Mouse (Mus musculus) layer of hippocampus, adult 8-10 months (tissue): Measurements from ENCODE around the gene Fam129a. TPM values are rescaled to one million over a fixed set of nuclear protein-coding genes. Genes with fewer than 3 reads are reported as not detected.
"Not testable (repeated sequence)": the region's sequence is repeated elsewhere in the genome, so short reads cannot be mapped to it uniquely, and the experiment has no call there.

Experiments
- DNase-seq, 2 experiments: peaks; one replicate each; pipeline ENCODE4 v3.0.0; 2022; ENCODE audit warnings: low spot score in 2 of 2
- total RNA-seq, 4 experiments: library from RNA; stranded (reverse); gene quantifications; 2 replicates each; pipeline ENCODE4 v1.2.4; 2022

Gene Fam129a
- total RNA-seq, 4 experiments from 2014 or later: 1.8 to 5.3 (median 3.5) TPM

DNA sequence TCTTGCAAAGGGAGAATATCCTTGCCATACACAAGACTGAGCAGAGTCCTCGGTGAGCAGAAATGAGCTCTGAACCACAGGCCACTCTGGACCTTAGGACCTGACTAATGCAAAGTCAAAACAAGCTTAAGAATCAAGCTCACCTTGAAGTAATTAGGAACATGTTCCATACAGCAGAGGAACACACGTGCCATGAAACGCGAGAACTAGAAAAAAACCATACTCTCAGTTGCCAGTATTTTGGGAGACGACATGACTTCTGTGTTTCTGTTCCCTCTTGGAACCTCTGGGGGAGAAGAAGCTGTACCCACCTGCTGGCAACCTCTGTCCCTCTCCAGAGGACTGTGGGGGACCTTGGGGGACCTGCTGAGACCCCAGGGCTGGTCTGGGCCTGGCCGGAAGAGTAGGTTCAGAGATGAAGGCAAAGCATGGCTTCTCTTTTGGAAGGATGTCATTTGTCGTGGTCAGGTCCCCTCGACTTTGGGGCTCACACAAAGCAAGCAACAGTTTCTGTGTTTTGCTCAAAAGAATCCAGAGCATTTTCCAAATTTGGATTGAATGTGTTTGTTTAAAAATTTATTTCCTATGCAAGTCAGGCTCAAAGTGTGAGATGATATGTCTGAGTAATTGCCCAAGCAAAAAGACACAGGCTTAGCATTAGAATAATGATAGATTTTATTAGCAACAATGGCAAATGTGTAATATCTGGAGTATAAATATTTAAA lies 12.6 kb downstream of the Fam129a start:
- no peak for DNase-seq

DNA sequence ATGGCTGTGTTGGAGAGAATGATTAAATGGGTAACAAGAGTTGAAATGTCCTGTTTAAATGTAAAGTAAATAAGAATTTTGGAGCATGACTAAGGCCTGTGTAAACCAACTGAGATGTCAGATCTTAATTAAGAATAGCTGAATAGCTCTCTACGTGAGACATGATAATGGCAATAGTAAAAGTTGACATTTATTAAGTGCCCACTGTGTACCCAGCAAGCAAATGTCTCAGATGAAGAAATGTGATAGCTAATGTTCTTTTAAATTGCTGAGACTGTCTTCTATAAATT lies 13.1 kb downstream of the Fam129a start:
- DNase-seq: no peak

DNA sequence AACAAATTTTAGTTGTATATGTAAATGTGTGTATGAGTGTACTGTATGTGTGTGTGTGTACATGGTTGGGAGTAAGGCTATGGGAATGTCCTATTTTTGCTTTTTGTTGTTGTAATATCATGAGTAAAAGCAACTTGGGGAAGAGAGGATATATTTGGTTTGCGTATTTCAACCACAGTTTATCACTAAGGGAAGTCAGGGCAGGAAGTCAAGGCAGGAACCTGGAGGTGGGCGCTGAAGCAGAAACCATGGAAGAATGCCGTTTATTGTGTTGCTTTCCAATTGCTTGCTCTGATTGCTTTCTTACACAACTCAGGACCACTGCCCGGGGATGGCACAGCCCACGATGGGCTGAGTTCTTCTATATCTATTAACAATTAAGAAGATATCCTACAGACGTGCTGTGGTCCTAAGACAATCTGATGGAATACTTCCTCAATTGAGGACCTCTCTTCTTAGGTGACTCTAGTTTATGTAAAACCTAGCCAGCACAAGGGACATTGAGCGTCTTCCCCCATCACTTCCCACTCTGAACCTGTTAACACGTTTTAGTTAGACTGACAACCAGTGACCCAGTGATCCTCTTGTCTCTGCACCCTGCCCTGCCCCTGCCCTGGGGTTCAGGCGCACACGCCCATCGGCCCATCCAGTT lies 13.7 kb downstream of the Fam129a start:
- DNase-seq: no peak

DNA sequence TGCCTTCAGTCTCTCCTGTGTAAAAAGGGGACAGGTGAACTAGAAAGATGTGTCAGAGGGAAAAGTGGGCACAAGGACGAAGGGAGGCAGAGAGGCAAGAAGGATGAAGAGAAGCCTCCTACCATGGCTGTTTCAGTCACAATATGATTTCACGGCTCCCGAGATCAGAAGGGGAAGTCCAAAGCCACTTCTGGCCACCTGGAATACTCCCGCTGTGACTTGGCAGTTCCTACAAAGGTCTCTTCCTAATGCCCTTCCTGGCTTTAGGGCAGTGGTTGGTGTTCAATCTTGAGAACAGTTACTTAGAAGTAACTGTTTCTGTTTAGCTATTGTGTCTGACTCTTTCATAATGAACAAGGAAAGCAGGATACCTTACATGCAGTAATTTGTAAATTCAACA lies 14.7 kb downstream of the Fam129a start:
- DNase-seq: no peak

DNA sequence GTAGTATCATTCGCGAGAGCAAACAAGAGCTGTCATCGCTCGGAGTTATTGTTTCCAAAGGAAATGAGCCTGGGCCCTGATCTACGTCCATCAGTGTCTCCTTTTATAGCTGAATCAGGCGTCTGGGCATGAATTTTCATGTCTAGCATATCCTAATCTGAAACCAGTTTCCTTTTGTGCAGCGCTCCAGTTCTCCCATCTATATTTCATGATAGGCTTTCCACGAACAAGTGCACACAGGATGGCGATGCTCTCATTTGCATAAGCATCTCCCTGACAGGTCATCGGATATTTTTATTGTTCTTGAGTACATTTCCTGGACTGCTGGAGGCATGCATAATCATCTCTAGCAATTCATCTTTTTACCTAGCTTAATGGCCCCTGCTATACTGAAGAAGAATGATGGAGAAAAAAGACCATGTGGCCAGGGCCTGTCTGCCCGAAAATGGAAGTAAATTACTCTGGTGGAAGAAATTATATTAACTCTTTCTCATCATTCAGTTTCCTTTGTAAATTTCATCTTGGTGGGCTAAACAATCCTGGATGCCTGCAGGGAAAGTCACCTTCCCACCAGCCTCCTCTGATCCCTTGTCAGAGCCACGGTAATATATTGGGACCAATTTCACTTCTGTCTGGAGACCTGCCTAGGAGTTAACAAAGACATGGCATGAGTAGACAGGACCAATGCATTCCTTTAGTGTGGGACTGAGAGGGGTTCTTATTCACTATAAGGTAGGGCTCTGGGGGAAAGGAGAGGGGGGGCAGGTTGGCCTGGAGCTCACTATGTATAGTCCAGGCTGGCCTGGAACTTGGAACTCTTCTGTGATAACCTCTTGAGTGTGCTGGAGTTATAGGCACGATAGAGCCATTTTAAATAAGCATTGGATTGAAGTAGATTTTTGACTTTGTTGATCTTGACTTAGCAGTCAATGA lies 21.4 kb downstream of the Fam129a start:
- no peak for DNase-seq

DNA sequence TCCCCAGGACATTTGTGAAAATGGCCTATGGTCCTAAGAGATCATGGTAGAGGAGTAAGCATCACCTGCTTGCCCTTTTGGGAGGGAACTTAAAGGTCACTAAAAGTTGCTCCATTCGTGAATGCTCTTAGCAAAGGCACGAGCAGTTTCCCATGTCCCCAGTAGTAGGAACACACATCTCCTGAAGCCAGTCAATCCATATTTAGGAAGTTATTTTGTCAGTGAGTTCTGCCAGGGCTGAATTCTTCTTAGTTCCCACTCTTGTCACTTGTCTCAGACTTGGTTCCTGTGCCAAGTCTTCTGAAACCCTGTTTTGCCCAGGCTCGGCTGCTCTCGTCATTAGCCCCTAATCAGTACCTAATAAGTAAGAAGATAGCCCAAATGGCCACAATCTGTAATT lies 23.9 kb downstream of the Fam129a start:
- no peak for DNase-seq

DNA sequence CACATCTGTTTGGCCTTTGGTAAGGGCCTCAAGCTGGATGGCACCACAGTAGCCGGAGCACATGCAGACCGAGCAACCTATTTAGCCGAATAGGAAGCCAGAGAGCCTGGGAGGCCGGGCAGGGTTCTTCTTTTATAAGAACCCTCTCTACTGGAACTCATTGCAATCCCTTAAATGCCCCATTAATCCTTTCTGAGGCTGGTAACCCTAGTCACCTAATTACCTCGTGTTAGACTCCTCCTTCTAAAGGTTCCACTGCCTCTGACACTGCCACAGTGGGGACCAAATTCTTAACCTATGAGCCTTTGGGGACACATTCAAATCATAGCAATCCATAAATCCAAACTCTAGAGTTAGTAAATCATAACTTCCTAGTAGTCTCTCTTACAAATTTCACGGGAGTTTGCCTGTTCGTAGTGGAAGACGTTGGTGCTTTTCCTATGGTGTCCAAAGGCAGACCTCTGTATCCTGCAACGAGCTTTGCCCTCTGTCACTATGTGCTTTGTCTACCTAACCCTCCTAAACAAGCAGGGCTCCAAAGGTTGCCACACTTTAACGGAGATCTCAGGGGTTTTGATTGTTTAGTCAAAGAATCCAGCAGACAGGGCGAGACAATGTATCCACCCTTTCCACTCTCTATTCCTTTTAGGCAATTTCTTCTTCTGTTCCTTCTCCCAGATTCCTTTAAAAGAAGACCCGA lies 24.8 kb downstream of the Fam129a start:
- DNase-seq: no peak

DNA sequence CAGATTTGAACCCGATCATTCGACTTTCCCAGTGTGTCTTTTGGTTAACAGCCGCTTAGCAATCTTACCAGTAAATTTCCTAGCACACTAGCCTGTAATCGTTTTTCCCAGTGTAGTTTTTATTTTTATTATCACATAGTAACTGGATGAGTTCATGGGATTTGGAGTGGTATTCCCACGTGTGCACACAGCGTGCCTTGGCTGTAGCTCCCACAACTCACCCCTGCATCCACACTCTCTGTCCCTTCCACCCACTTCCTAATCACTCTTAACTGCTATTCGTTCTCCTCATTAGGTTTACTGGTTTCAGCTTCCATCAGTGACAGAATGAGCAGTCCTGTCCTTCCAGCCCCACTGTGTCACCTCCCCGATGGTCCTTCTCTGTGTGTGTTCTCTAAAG lies 25.6 kb downstream of the Fam129a start:
- DNase-seq: no peak

DNA sequence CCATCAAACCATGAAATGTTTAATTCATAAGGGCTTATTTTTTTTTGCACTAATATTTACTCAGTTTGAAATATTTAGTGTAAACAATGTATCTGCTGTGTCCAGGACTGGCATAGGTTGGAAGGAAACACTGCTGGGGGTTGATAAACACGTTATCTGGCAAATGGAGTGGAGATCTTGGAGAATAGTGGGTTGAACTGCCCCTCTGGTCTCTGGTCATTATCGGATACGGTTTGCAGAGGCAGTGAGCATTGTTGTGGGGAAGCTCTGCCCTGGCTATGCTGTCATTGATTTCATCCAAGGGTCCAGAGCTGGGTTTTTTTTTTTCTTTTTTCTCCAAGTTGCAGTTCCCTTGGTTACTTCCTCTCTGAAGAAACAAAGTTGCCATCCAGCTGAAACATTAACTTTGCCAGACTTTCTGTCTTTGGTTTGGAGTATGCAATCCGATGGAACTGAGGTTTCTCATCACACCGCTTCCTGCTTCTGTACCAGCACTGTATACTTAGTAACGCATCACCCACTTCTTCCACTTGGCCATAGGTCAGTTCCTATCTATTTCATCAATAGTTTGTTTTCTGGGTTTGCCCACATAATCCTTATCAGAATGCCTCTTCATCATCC lies 26.8 kb downstream of the Fam129a start:
- no peak for DNase-seq

DNA sequence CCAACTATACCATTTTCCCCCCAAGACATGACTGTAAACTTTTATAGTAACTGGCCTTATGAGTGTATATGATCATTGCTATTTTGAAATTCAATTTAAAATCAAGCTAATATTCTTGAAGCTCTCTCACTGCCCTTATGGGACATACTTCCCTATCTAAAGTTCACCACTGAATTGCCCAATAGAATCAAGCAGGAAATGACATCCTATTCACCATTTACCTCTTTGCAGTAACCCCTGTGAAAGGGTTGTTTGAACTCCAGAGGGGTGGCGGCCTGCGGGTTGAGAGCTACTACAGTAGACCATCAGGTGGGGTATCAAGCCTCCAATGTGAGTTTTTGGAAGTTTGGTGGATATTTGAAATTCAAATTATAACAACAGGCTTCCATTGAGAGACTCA lies 27.9 kb downstream of the Fam129a start:
- no peak for DNase-seq

DNA sequence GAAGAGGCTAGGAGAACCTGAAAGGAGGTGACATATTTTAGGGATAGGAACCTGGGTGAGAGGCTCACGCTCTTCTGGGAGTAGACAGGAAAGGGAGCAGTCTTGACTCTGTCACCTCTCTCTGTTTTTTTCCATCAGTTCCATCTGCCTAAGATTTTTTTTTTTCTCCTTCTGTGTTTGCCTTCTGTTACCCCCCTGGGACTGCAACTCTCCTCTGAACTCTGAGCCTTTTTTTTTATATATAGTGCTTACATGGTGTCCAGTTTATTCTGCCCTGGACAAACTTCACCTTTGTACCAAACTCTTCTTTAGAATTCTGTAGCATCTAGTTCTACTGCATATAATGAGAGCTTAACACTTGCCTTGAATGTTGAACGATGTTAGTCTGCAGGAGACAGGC lies 33.3 kb downstream of the Fam129a start:
- no peak for DNase-seq

DNA sequence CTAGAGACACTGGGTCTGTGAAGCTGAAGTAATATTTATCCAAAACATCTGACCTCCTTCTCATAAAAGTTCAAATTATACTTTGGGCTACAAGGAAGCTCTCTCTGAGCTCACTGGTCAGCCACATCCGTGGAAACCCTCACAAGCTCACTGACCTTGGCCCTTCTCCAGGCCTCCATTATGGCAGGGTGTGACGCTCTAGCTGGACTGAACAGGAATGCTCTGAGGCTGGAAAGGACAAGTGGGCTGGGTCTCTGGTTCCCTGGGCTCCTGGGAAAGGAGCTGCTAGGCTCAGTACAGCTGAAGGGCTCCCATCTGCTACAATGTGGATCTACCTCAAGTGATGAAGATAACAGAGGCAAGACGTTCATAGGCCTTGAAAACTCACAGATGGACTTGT lies 37.0 kb downstream of the Fam129a start:
- not testable (repeated sequence) for DNase-seq

DNA sequence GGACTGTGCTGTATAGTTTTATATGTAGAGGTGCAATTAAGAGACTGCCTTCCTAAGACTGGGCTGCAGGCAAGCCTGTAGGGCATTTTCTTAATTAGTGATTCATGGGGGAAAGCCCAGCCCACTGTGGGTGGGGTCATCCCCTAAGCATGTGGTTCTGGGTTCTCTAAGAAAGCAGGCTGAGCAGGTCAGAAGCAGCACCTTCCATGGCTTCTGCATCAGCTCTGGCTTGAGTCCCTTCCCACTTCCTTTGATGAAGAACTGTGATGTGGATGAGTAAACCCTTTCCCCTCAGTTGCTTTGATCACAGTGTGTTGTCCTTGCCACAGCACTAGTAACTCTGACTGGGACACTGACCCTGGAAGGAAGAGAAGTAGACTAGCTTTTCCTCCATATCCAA lies 39.6 kb downstream of the Fam129a start:
- DNase-seq: no peak

DNA sequence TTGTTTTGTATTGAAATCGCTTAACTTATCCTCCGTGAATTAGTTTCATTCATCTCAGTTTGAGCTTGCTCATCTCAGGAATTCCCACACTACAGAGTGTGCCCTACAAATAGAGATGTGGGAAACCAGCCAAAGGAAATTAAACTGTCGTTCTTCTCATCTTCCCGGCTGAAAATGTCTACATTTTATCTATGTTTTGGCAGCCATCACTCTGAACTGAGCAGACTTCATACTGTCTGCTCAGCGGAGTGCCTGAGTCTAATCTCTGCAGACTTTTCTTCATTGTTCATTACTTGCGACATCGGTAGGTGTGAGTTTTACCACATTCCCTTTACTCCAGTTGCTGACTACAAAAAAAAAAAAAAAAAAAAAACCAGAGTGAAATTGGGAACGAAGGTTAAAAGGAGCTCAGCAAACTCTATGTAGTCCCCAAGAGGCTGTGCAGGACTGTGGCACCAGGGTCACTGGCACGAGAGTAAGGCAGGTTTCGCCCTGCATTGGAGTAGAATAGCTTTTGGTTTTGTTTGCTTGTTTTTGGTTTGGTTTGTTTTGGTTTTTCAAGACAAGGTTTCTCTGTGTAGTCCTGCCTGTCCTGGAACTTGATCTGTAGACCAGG lies 43.4 kb downstream of the Fam129a start:
- no peak for DNase-seq

DNA sequence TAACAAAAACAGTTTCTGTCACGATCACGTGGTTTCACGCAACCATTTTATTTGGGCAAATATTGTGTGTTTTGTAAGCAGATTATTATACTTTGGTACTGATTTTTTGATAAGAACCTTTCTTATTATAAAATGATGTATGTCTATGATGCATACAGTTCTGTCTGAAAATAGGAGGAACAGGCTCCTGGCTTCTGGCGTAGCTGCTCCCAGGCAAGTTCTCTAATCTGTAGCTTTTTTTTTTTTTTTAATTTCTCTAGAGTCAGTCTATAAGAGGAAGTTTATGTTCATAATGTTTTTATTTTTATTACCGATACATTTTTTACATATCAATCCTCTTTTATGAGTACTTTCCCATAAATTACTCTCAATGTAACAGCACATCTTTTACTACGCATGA lies 44.6 kb downstream of the Fam129a start:
- no peak for DNase-seq

DNA sequence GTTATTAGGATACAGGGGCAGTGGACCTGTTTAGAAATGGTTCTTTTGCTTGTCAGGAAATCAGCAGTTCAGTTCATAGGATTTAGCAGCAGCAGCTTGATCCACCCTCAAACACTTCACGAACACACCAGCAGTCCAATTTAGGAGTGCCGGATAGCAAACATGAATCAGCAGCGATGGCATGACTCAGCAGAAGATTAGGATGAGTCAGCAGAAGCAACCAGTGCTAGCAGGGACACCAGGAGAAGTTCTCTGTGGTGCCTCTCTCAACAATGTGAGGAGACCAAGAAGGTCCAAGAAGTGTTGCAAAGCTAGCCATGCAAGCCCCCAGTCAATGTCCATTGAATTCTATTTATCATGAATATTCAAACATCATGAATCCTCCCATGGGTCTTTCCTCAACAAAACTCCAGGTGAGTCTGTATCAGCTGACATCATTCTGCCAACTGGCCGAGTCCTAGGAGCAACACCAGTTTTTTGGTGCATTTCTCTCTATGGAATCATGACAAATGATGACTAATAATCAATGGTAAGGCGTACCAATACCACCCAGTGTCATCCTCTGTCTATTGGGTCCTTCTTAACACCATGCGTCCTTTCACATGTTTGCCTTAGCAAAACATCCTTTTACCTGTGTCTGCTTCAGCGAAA lies 45.7 kb downstream of the Fam129a start:
- DNase-seq: peak in 1 of 2 experiments; percentile 9

DNA sequence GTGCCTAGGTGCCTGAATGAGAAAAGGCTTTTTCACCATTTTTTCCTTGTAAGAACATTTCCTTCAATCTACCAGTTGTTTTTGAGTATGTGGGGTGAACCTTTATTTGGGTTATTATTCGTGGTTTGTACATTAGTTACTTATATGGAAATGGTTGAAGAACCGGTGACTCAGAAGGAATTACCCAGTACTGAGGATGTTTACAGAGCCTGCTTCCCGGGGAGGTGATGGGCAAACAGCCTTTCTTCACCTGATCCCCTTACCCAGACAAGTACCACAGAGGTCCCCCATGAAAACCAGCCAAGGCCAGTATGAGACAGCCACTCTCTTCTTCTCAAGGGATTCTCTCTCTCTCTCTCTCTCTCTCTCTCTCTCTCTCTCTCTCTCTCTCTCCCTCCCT lies 47.3 kb downstream of the Fam129a start:
- DNase-seq: no peak

DNA sequence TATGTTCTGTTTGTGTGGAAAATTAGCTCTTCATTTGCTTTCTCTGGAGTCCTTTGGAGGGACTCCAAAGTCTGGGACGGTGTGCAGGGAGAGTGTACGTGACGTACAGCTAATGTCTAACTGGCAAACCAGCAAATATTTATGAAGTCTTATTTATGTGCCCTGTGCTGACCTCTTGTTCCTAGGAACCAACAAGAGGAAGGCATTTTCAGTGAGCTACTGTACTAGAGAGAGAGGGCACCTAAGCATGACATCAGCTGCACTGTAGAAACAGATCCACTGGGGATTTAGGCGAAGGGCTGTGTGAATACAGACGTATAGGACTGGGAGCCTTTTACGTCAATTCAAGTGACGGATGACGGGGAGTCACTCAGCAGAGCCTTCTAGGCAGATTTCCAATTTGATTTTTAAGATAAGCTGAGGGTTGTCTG lies 48.3 kb downstream of the Fam129a start:
- no peak for DNase-seq

DNA sequence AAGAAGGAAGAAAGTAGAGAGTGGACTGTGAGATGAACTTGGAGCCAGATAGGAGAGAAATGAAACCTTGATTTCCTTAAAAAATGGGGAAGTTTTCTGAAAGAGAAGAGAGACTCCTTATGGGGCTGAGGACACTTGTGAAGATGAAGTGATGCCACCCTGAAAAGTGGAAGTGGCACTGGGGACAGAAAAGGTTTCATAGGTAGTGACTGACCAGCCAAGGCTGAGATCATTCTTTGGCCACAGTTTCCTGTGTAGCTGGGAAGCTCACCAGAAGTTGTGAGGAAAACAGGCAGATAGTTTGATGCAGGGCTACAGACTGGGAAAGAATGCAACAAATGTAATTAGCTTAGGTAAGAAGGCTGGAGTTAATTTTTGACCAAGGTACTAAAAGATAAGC lies 49.7 kb downstream of the Fam129a start:
- DNase-seq: no peak
